Mouse (Mus musculus) spleen, adult 18-20 months (tissue): ENCODE measurements around the gene Pfkp.

ENCODE experiments used
- DNase-seq, 2 experiments: peaks; one replicate each; pipeline ENCODE4 v3.0.0; 2022; ENCODE audit warnings: mixed read lengths in 2 of 2

Gene Pfkp

DNA sequence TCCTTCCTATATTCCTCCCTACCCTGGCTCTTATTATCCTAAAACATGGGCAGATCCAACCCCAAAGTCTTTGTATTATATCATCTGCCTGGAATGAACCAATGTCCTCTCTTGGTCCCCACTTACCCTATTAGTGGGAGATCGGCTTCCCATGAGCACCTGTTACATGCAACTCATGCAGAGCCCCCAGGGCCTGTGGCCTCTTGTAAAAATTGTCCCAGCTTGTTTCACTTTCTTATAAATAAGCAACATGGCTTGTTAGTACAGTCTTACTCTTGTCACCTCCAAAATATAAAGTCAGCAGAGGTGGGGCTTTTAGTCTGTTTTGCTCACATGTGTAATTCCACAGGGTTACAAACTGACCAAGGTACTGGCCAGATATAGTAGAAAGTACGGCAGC is 46.9 kb downstream of the Pfkp start:
- DNase-seq, result no peak

DNA sequence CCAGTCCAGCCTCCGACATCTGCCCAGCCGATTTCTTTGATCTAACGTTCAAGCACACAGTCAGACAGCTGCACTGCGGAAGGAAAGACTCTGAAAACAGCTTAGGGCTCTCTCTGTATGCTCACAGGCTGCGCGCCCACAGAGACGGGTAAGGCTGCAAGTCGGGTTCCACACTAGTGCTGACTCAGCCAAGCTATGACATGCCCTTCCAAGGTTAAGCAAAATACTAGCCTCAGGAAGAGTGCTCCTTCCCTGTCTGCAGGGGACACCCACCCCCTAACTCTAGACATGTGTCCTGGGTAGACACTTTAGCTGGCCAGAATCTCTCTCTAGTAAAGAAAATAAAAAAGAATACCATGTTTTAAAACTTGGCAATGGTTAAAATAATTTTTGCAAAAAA is 48.0 kb downstream of the Pfkp start:
- no peak for DNase-seq

DNA sequence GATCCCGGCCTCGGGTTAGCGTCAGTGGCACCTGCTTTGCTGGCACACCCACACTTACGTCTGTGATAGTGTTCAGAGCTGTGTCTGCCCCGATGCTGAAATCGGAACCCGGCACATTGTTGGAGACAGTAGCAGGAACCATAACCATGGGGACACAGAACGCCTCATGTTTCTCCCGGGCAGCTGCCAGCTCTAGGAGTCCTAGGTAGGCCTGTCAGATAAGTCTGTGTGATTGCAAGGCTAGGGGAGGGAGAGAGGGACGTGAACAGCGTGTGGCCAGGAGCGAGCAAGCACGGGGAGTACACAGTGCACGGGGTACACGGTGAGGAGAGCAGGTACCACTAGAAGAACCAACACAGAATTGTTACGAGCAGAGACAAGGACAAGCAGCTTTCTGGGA is 50.8 kb downstream of the Pfkp start:
- no peak for DNase-seq

DNA sequence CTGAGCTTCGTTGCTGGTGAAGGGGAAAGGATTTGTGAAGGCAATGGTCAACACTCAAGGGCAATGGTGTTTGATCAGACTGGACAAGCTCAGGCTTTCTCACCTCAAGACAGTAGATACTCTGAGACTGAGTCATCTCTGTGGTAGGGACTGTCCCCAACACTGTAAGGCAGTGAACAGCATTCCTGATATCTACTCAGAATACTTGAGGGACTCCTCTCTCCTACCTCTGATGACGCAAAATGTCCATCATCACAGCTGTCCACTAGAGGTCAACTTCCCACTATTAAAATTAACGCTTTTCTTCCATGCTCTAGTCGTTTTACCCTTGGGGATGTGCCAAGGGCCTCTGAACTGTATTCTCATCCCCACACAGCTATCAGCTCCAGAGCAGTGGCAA is 53.2 kb downstream of the Pfkp start:
- DNase-seq, result no peak

DNA sequence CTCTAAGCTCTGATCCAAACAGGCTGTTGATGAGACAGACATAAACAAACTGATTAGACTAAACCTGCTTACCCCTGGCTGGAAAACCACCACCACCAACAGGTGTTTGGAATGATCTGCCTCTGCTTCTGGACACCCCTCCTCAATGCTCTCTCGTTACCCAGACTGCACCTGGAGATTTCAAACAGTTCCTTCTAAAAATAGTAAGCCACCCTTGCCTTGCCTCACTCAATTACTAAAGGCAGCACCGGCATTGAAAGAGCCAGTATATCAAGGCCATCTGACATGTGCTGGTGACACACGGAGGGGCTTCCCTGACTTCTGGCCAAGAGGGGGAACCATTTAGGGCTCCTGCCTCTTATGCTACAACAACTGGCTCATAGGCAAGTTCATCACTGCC is 57.7 kb downstream of the Pfkp start:
- no peak for DNase-seq

DNA sequence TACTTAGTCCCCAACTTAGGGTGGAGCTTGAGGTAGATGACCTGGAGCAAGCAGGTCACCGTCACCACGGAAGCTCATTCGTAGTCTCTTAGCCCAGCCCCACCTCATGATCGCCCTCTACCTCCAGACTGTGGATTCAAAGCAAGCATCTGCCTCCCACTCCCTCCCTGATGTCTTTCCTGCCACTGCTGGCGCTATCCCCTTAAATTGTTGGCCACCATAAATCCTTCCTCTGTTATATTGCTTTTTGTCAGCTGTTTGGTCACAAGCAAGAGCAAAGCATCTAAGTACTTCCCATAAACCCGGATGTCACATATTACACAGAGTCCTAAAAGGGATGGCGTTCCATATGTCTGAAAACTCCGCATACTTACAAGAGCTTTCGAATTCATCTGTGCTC is 62.6 kb downstream of the Pfkp start:
- no peak for DNase-seq

DNA sequence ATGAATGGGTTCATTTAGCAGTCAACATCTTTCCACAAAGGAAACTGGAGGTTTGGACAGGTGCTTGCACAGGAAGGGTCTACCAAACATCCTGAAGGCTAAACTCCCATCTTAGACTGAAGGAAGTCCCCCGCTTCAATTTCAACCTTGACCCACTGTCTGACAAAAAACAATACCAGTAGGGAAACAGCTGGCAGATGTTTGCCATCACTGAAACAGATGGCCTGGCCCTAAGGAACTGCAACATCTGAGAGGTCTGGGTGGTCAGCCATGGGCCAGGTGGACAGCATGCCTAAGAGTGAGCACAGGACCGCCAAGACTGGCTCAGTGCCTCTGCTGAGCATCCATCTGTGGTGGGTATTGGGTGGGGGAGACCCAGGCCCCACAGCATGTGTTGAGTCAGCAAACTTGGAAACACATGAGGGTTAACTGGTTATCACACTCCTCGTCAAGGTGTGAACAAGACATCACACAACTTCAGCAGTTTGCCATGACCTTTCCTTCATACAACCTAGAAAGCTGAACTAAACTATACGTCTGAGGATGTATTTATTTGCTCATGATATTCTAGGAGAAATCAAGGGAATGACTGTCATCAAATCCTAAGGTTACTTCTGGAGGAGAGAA is 65.0 kb downstream of the Pfkp start:
- no peak for DNase-seq

DNA sequence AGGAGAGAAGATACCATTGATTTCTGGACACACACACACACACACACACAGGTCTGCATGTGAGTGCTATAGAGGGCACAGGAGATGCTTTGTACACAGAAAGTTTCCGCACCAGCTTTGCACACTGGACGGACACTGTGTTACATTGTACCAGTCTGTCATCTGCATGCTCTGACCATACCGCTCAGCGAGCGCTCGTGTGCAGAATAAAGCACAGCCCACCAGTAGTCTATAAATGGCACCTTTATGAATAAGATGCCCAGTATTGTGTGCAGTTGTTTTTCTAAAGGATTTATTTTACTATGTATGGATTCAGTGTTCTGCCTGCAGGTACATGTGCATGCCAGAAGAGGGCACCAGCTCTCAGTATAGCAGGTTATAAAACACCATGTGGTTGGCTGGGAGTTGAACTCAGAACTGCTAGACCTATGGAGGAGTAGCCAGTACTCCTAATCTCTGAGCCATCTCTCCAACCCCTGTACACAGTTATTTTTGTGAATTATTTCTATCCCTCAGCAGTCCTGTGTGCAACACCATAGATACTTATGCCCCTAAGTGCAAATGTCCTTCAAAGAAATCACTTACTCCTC is 72.6 kb downstream of the Pfkp start:
- DNase-seq, result no peak

DNA sequence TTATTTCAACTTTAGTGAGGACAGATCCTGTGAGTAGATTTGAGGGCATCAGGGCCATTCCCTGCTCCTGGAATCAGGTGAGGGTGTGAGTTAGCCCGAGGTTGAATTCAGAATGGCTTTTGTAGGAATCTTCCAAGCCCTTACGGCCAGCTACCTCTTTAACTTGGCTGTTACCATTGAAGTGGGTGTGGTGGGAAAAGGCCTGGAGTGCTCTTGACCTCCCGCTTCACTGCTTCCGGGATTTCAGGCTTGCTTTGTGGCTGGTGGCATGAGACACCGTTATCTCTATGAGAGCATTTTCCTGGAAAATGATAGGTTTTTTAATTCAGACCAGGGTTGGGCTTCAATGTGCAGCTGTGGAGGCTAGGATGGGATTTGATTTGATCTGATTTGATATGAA is 83.0 kb downstream of the Pfkp start:
- no peak for DNase-seq

DNA sequence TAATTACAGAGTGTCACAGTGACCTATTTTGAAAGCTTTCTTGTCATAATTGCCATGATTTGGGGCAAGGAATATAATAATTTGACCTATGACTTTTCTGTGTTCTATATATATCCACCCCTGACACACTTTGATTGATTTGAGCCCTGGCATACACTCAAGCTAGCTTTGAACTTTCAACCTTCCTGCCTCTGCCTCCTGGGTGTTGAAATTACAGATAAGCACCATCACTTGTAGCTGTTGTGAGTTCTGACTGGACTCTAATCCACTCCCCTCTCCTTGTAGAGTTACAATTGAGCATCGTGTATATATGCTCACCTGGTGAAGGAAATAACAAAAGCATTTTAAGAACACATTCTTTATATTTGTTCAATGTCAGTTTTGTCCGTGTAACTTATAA is 86.2 kb downstream of the Pfkp start:
- no peak for DNase-seq

DNA sequence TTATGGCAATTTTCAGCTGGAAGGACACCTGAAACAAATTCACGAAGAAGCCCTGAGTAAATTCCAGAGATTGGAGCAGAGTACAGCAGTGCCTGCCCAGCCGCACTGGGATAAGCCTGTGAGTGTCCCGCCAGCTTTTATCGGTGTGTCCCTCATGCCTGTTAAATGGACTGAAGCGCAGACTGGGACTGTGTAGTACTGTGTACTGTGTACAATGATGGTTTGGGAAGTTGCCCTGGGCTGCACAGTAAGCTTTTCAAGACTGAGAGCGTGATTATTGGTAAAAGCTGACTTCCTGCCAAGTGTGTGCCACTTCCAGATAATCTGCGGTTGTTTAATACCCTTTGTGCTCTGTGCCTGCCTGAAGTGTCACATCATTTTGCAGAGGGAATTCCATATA is 90.8 kb downstream of the Pfkp start:
- DNase-seq, result no peak

DNA sequence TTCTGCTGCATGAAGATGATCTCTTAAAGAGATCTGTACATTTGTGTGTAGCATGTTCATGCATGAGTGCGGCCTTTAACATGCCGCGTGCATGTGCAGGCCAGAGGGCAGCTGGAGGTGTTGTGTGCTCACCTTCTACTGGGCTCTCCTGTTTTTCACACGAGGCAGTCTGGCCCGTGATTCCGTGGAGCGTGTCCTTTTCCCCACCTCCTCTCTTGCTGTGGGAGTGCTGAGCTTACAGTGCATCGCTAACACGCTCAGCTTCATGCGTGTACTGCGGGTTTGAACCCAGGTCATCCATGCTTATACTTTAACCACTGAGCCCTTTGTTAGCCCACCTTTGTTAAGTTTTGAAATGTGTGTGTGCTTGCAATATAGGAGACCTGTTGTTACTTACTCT is 92.9 kb downstream of the Pfkp start:
- DNase-seq, result no peak

DNA sequence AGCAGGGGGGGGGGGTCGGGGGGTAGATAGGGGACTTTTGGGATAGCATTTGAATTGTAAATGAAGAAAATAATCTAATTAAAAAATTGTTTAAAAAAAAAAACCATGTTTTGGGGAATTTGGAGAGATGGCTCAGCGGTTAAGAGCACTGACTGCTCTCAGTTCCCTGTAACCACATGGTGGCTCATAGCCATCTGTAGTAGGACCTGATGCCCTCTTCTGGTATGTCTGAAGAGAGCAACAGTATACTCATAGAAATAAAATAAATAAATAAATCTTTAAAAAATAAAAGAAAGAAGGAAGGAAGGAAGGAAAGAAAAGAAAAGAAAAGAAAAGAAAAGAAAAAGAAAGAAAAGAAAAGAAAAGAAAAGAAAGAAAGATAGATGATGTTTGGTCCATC is 94.9 kb downstream of the Pfkp start:
- DNase-seq, result no peak

DNA sequence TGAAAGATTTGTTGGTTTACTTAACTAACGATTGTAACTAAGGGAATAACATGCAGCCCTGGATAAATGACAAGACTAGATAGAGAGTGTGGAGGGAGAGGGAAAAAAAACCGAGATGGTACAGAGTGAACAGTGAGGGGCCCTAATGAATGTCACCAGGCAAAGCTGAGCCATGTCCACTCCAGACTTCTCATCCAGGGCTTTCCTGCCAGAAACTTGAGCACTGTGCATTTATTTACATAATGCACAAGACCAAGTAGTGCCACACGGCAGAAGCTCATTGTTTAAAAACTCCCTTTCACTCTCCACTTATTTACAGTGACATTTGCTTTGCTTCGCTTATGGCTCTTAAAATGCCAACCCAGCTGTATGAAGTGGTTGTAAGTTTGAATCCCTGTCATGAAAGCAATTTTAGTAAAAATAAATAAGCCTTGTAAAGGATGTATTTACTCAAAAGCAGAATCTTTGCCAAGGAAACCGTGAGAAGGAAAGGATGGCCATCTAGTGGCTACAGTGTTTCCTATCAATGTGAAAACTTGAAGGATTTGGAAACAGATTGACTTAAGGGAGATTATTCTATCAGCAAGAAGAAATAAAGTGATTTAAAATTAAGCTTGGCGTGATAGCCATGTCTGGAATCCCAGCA is 113.2 kb downstream of the Pfkp start:
- no peak for DNase-seq

DNA sequence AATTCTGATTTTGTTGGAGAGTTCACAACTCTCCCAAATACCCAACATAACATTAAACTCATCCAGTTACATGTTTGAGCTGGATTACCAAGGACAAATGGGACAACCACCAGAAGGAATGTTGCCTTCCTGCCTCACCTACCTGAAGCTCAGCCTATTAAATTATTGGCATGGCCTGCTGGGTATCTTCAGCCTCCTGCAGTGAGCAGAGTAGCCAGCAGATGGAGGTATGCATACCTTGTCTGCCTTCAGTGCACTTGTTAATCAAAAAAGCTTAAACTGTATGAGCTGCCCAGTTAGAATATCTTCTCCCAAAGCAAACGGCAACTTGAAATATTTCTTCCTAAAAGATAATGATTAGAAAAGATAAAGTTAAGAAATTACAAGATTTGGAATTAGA is 115.9 kb downstream of the Pfkp start:
- DNase-seq, result peak in 1 of 2 experiments; percentile 43
